Mouse (Mus musculus): Measurements from ENCODE around the gene Elmo1. TPM values are rescaled to one million over a fixed set of nuclear protein-coding genes. Genes with fewer than 3 reads are reported as not detected.

Elmo1 gene
- polyA plus RNA-seq, 1 experiment: not detected

DNA sequence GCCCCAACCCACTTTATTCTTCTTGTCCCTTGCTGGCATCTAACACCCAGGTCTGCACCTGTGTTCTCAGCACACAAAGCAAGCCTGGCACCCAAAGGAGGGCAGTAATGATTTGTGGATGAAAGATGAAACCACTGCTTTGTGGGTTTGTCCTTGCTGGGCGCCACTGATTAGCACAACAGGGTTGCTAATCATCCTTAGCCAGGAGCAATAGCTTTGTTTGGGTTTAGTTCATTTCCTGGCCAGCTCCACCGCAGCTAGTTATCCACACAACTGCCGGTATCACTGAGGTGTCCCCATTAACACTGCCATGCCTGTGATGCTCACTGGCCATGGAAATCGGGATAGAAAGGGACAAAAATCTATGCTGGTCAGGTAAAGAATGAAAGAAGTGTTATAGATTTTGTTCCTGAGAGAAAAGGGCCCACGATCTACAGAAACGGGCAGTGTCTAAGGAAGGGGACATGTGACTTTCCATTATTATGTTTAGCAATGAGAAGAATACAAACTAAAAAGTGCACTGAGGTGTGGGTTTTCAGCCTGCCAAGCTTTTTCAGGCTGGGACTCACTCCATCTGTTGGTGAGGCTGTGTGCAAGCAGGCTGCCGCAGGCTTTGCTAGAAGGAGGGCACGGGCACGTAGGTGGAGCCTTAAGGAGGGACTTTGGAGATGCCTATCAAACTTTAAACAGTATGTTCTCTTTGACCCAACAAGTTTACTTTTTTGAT, 93.3 kb downstream of the Elmo1 start:
- no peaks in the 10 kb centered on the region for H3K79me3 ChIP-seq (ENCODE audit: low read depth)
- no peak overlapping the region for H3ac ChIP-seq (ENCODE audit: control insufficient read depth, insufficient read length, low read depth)
- H3K27me3 ChIP-seq (ENCODE audit: control insufficient read depth, insufficient read depth, insufficient read length): no peaks in the 10 kb centered on the region
- no peaks in the 10 kb centered on the region for H3K79me2 ChIP-seq (ENCODE audit: control insufficient read depth, insufficient read depth)
- TF ChIP-seq MYOG (IDR thresholded peaks at IDR 0.05; ENCODE audit: control insufficient read depth, extremely low read depth, insufficient read length): no peak
- no peak for TF ChIP-seq CTCF (IDR thresholded peaks at IDR 0.05; ENCODE audit: control insufficient read depth, insufficient read depth, insufficient read length)
- TF ChIP-seq MAX (IDR thresholded peaks at IDR 0.05): no peak
- no peak for TF ChIP-seq CEBPB (IDR thresholded peaks at IDR 0.05; ENCODE audit: low read depth)
- no peak for TF ChIP-seq USF1 (IDR thresholded peaks at IDR 0.05; ENCODE audit: low read depth)
- TF ChIP-seq FOSL1 (IDR thresholded peaks at IDR 0.05; ENCODE audit: insufficient read depth, low read length, poor library complexity, severe bottlenecking): no peak
- TF ChIP-seq MYOD1 (IDR thresholded peaks at IDR 0.05; ENCODE audit: control insufficient read depth, insufficient read length, low read depth): no peak
- no peak overlapping the region for H3K4me3 ChIP-seq (ENCODE audit: insufficient read depth, poor library complexity, severe bottlenecking)
- H3K36me3 ChIP-seq (ENCODE audit: control insufficient read depth, insufficient read depth): no peaks in the 10 kb centered on the region

DNA sequence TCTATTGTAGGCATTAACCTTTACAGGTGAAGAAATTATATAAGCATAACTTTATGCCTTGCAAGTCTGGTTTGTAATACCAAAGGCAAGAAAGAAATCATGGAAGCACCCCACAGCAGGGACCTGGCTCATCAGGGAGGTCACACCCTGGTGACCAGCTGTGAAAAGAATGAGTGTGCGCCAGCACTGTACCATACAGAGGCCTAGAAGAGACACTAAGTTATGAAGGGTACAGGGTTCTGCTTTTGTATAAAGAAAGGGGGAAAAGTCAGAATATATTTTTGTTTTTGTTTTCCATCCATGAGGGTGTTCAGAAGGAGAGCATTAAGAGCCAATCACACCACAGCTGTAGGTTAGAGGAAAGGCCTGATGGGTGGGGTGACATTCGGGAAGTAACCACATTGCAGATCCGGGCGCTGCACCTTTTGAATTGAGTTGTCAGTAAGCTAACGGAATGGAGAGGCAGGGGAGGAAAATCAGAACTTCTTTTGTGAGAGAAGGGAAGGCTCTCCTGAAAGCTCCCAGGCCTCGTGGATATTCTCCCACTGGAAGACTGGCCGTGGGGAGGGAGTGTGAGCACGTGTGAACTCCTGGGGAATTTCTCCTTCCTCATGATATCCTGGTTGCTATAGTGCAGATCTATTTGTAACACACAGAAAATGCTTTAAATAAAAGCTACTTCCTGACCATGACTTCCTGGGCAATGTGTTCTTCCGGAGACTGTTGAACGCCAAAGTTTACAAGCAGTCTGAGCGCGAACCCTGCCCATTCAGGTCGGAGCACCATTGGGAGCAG, 94.0 kb downstream of the Elmo1 start:
- TF ChIP-seq MAX (IDR thresholded peaks at IDR 0.05) (no peak), CEBPB (IDR thresholded peaks at IDR 0.05; ENCODE audit: low read depth) (no peak), USF1 (IDR thresholded peaks at IDR 0.05; ENCODE audit: low read depth) (no peak)

DNA sequence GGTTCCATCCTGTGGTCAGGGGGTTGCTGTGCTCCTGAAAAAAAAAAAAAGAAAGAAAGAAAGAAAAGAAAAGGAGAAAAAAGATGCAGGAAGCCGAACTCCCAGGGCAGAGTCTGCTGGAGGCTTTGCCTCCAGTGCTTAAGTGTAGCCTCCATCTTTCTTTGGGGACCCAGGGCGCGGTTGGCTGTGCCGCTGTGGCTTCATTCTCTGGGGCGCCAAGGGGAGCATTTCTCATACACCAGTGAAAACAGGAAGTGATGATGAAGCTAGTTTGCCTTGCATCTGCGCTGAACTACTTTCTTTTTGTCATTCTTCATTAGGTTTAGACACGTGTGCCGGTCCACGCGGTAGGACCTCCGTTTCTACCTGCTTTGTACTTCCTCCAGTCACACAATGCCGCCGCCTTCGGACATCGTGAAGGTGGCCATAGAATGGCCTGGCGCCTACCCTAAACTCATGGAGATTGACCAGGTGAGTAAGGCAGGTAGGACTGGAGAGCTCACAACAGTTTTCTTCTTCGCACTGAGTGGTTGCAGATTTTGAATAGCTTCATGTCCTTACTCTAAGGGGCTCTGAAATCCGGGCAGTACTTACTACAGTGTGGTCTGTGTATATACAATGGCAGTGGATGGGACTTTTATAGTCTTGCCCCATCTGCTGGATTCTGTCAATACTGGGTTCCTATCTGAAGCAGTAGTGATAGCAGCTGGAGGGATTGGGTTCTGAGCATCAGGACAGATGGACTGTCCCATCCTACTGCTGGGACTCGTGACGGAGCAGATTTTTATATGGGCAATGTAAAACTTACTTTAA, 94.8 kb downstream of the Elmo1 start:
- Histone ChIP-seq H3K27me3 (ENCODE audit: control insufficient read depth, insufficient read depth, insufficient read length) (no peaks in the 10 kb centered on the region), H3K79me2 (ENCODE audit: control insufficient read depth, insufficient read depth) (no peaks in the 10 kb centered on the region), H3K79me3 (ENCODE audit: low read depth) (no peaks in the 10 kb centered on the region), H3ac (ENCODE audit: control insufficient read depth, insufficient read length, low read depth) (no peak overlapping the region), H3K36me3 (ENCODE audit: control insufficient read depth, insufficient read depth) (no peaks in the 10 kb centered on the region), H3K4me3 (ENCODE audit: insufficient read depth, poor library complexity, severe bottlenecking) (no peak overlapping the region)
- TF ChIP-seq MYOG (IDR thresholded peaks at IDR 0.05; ENCODE audit: control insufficient read depth, extremely low read depth, insufficient read length): no peak
- TF ChIP-seq MAX (IDR thresholded peaks at IDR 0.05): no peak
- TF ChIP-seq CEBPB (IDR thresholded peaks at IDR 0.05; ENCODE audit: low read depth): no peak
- TF ChIP-seq MYOD1 (IDR thresholded peaks at IDR 0.05; ENCODE audit: control insufficient read depth, insufficient read length, low read depth): no peak
- TF ChIP-seq FOSL1 (IDR thresholded peaks at IDR 0.05; ENCODE audit: insufficient read depth, low read length, poor library complexity, severe bottlenecking): no peak
- no peak for TF ChIP-seq USF1 (IDR thresholded peaks at IDR 0.05; ENCODE audit: low read depth)
- TF ChIP-seq CTCF (IDR thresholded peaks at IDR 0.05; ENCODE audit: control insufficient read depth, insufficient read depth, insufficient read length): no peak

More for the DNA sequence above, 94.0 kb downstream of the Elmo1 start:
- no peaks in the 10 kb centered on the region for H3K79me3 ChIP-seq (ENCODE audit: low read depth)
- no peak overlapping the region for H3K4me3 ChIP-seq (ENCODE audit: insufficient read depth, poor library complexity, severe bottlenecking)
- no peaks in the 10 kb centered on the region for H3K36me3 ChIP-seq (ENCODE audit: control insufficient read depth, insufficient read depth)
- no peak overlapping the region for H3ac ChIP-seq (ENCODE audit: control insufficient read depth, insufficient read length, low read depth)
- no peaks in the 10 kb centered on the region for H3K79me2 ChIP-seq (ENCODE audit: control insufficient read depth, insufficient read depth)
- H3K27me3 ChIP-seq (ENCODE audit: control insufficient read depth, insufficient read depth, insufficient read length): no peaks in the 10 kb centered on the region

DNA sequence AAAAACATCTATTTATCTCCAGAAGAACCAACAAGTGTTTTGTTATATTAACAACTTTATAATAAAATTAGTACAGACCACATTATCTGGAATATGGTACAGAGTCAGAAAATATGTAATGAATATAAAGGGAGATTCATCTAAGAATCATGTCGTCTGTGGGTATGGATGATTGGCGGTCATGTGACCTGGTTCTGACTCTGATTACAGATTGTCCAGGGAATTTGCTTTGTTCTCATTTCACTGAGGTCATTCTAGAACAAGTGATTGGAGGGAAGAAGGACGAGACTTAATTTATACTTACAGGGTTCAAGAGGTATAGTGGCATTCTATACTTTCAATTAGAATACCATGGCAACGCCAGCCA, 95.4 kb downstream of the Elmo1 start:
- Histone ChIP-seq H3K27me3 (ENCODE audit: control insufficient read depth, insufficient read depth, insufficient read length) (no peaks in the 10 kb centered on the region), H3K4me3 (ENCODE audit: insufficient read depth, poor library complexity, severe bottlenecking) (no peak overlapping the region), H3K36me3 (ENCODE audit: control insufficient read depth, insufficient read depth) (no peaks in the 10 kb centered on the region), H3ac (ENCODE audit: control insufficient read depth, insufficient read length, low read depth) (no peak overlapping the region), H3K79me3 (ENCODE audit: low read depth) (no peaks in the 10 kb centered on the region), H3K79me2 (ENCODE audit: control insufficient read depth, insufficient read depth) (no peaks in the 10 kb centered on the region)
- TF ChIP-seq MAX (IDR thresholded peaks at IDR 0.05) (no peak), MYOG (IDR thresholded peaks at IDR 0.05; ENCODE audit: control insufficient read depth, extremely low read depth, insufficient read length) (no peak), CTCF (IDR thresholded peaks at IDR 0.05; ENCODE audit: control insufficient read depth, insufficient read depth, insufficient read length) (no peak), CEBPB (IDR thresholded peaks at IDR 0.05; ENCODE audit: low read depth) (no peak), MYOD1 (IDR thresholded peaks at IDR 0.05; ENCODE audit: control insufficient read depth, insufficient read length, low read depth) (no peak), USF1 (IDR thresholded peaks at IDR 0.05; ENCODE audit: low read depth) (no peak), FOSL1 (IDR thresholded peaks at IDR 0.05; ENCODE audit: insufficient read depth, low read length, poor library complexity, severe bottlenecking) (no peak)

DNA sequence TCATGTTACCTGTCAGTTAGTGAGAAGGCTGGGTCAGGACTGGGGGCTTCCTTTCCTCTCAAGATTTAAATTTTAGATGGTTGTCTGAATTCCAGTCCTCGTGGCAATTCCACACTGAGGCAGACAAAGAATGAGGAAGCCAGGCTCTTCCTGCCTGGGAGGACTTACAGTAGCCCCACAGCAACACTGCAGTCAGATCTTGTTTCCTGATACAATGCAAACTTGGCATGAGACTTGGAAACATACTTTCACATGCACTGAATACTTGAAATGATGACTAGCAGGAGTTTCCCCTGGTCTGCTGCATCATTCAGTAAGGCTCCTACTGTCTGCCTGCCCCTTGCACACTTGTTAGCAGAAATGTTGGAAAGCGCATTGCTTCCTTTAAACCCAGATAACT, 97.3 kb downstream of the Elmo1 start:
- Histone ChIP-seq H3K4me3 (ENCODE audit: insufficient read depth, poor library complexity, severe bottlenecking) (no peak overlapping the region), H3K27me3 (ENCODE audit: control insufficient read depth, insufficient read depth, insufficient read length) (no peaks in the 10 kb centered on the region), H3K79me2 (ENCODE audit: control insufficient read depth, insufficient read depth) (no peaks in the 10 kb centered on the region), H3K79me3 (ENCODE audit: low read depth) (no peaks in the 10 kb centered on the region), H3ac (ENCODE audit: control insufficient read depth, insufficient read length, low read depth) (no peak overlapping the region), H3K36me3 (ENCODE audit: control insufficient read depth, insufficient read depth) (no peaks in the 10 kb centered on the region)
- TF ChIP-seq CTCF (IDR thresholded peaks at IDR 0.05; ENCODE audit: control insufficient read depth, insufficient read depth, insufficient read length) (no peak), MAX (IDR thresholded peaks at IDR 0.05) (no peak), USF1 (IDR thresholded peaks at IDR 0.05; ENCODE audit: low read depth) (no peak), MYOG (IDR thresholded peaks at IDR 0.05; ENCODE audit: control insufficient read depth, extremely low read depth, insufficient read length) (no peak), FOSL1 (IDR thresholded peaks at IDR 0.05; ENCODE audit: insufficient read depth, low read length, poor library complexity, severe bottlenecking) (no peak), CEBPB (IDR thresholded peaks at IDR 0.05; ENCODE audit: low read depth) (no peak), MYOD1 (IDR thresholded peaks at IDR 0.05; ENCODE audit: control insufficient read depth, insufficient read length, low read depth) (no peak)

Measured in C2C12 (cell line).